Mouse (Mus musculus) midbrain, postnatal 0 days (tissue): Measurements from ENCODE around the gene Cyfip2. TPM values are rescaled to one million over a fixed set of nuclear protein-coding genes. Genes with fewer than 3 reads are reported as not detected.

Experiments used
- ATAC-seq: fragments of 200-750 bp; cut with Nextera tagmentation; 2 replicates; pipeline ENCODE4 v1.8.0; 2017; ENCODE audit warnings: moderate number of reproducible peaks, mild to moderate bottlenecking, moderate TSS enrichment, moderate library complexity; ENCODE audit not compliant: low FRiP score
- DNase-seq: peaks from one replicate; pipeline ENCODE4 v3.0.0-alpha.2; 2015; ENCODE audit warnings: low spot score
- H3K27ac ChIP-seq: fragments of 300-500 bp; sonication (generic); 2 replicates; pipeline ENCODE4 v1.5.1; 2014; ENCODE audit warnings: low read depth, mild to moderate bottlenecking, low read length, mixed read lengths
- H3K27me3 ChIP-seq: fragments of 300-500 bp; sonication (generic); 2 replicates; pipeline ENCODE4 v1.6.1; 2014; ENCODE audit warnings: low read length, control low read depth, mixed read lengths; ENCODE audit not compliant: insufficient read depth
- H3K36me3 ChIP-seq: fragments of 300-500 bp; sonication (generic); 2 replicates; pipeline ENCODE4 v1.6.1; 2014; ENCODE audit warnings: low read length, control low read depth, mixed read lengths; ENCODE audit not compliant: insufficient read depth
- H3K4me1 ChIP-seq: fragments of 300-500 bp; sonication (generic); 2 replicates; pipeline ENCODE4 v1.6.1; 2014; ENCODE audit warnings: mild to moderate bottlenecking, control low read depth, antibody characterized with exemption, low read length, mixed read lengths; ENCODE audit not compliant: insufficient read depth
- H3K4me2 ChIP-seq: fragments of 300-500 bp; sonication (generic); 2 replicates; pipeline ENCODE4 v1.6.1; 2014; ENCODE audit warnings: low read depth, mild to moderate bottlenecking, low read length, mixed read lengths; ENCODE audit not compliant: poor library complexity, severe bottlenecking
- H3K4me3 ChIP-seq: fragments of 300-500 bp; sonication (generic); 2 replicates; pipeline ENCODE4 v1.5.1; 2014; ENCODE audit warnings: low read depth, mild to moderate bottlenecking, low read length, moderate library complexity
- H3K9ac ChIP-seq: fragments of 300-500 bp; sonication (generic); replicated peaks from 2 replicates; pipeline ENCODE4 v1.6.1; 2014; ENCODE audit warnings: mild to moderate bottlenecking, low read length, moderate library complexity, mixed read lengths; ENCODE audit not compliant: poor library complexity, severe bottlenecking
- H3K9me3 ChIP-seq: fragments of 300-500 bp; sonication (generic); 2 replicates; pipeline ENCODE4 v1.6.1; 2016; ENCODE audit warnings: low read length, control low read depth
- CTCF ChIP-seq: IDR thresholded peaks from 2 replicates; pipeline ENCODE4 v1.5.1; 2016; ENCODE audit warnings: antibody characterized with exemption, mild to moderate bottlenecking
- WGBS: fragments of 180-500 bp; shearing (Covaris S2); extraction: QIAGEN DNeasy Blood & Tissue Kit; methylation state at CpG from one replicate; pipeline ENCODE4 v1.1.7; 2014; 5-methylcytosine and 5-hydroxymethylcytosine counted together
- polyA plus RNA-seq: library from polyadenylated mRNA; unstranded; fragments of >200 nt; fragmentation: Nextera tagmentation; extraction: Ambion mirVana; gene quantifications from 2 replicates; pipeline ENCODE4 v1.2.1, GENCODE M21; 2015
- total RNA-seq: library from RNA; depleted of rRNA; stranded (reverse); fragments of >200 nt; gene quantifications from 2 replicates; pipeline ENCODE4 v1.2.3, GENCODE M21; 2014

The Cyfip2 gene
- total and polyA plus RNA-seq, 2 experiments from 2014 or later: 83.7 to 133 TPM

DNA sequence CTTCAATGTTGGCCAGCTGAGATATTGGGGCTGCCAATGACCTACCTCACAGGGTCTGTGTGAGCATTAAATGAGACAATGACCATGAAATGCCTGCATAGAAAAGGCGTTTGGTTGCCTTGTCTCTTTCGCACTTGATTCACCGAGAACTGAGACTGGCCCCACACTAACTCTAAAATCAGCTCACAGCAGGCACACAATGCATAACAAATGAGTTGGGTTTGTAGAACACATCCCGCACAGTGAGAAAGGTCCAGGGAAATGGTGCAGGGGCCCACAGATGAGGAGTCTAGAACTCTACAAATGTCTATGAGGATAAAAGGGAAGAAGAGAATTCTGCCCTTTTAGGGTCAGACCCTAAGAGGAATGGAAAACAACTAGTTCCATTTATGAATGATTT lies 23.6 kb downstream of the Cyfip2 start:
- H3K4me3 ChIP-seq: no peak overlapping the region
- H3K27ac ChIP-seq: no peak overlapping the region
- no peak overlapping the region for H3K4me2 ChIP-seq
- 38% methylated on average over 4 of the region's 4 CpGs for WGBS
- H3K9ac ChIP-seq: no peak overlapping the region
- no peaks in the 10 kb centered on the region for H3K27me3 ChIP-seq
- DNase-seq (no peak), ATAC-seq (no peak)
- no peaks in the 10 kb centered on the region for H3K9me3 ChIP-seq
- H3K36me3 ChIP-seq: peaks cover 44% of the 10 kb centered on the region
- TF ChIP-seq CTCF: no peak
- H3K4me1 ChIP-seq: peaks cover 5% of the 10 kb centered on the region; the same call in 1 of the 2 replicates

DNA sequence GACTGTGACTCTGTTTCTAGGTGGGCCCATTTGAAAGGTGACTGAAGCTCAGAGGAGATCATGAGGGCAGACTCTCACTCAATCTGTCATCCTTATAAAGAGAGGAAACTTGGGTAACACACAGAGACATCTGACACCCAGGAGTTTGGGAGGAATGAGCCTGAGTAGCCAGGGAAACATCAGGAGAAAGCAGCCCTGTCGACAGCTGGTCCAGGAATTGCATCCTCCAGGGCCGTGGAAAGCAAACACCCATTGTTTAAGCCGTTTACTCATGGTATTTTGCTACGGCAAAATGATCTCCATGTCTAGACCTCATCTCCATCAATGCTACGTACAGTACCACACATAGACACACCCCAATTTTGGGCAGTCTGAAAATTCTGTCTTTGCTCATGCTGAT lies 24.6 kb downstream of the Cyfip2 start:
- Histone ChIP-seq H3K27me3 (no peaks in the 10 kb centered on the region), H3K36me3 (peaks cover 53% of the 10 kb centered on the region), H3K4me1 (peaks cover 5% of the 10 kb centered on the region; the same call in 1 of the 2 replicates), H3K27ac (no peak overlapping the region), H3K4me3 (no peak overlapping the region), H3K4me2 (no peak overlapping the region), H3K9ac (no peak overlapping the region), H3K9me3 (no peaks in the 10 kb centered on the region)
- DNase-seq (no peak), ATAC-seq (no peak)
- WGBS: 83% methylated on average over 5 of the region's 5 CpGs
- no peak for TF ChIP-seq CTCF

DNA sequence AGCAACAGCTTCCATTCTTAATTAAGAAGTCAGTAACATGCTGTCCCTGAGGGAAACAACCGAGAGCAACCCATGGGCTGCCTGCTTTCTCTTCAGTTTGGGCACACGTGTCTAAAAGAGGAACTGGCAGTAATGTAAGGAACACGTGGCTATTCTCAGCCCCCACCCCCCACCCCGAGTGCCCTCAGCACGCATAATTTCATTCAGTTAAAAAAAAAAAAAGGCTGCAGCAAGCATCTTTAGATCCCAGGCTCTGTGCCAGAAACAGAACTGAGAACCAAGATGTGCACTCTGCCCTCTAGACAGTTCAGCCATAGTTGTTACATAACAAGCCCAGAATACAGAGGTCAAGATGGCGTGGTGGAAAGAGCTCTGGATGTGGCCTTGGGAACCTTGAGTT lies 25.9 kb downstream of the Cyfip2 start:
- Histone ChIP-seq H3K27ac (no peak overlapping the region), H3K4me3 (no peak overlapping the region), H3K4me1 (peaks cover 5% of the 10 kb centered on the region; the same call in 1 of the 2 replicates), H3K9ac (no peak overlapping the region), H3K4me2 (no peak overlapping the region), H3K36me3 (peaks cover 66% of the 10 kb centered on the region), H3K27me3 (no peaks in the 10 kb centered on the region), H3K9me3 (no peaks in the 10 kb centered on the region)
- WGBS: 29% methylated on average over 6 of the region's 6 CpGs
- DNase-seq (peak; percentile 49), ATAC-seq (no peak)
- no peak for TF ChIP-seq CTCF

DNA sequence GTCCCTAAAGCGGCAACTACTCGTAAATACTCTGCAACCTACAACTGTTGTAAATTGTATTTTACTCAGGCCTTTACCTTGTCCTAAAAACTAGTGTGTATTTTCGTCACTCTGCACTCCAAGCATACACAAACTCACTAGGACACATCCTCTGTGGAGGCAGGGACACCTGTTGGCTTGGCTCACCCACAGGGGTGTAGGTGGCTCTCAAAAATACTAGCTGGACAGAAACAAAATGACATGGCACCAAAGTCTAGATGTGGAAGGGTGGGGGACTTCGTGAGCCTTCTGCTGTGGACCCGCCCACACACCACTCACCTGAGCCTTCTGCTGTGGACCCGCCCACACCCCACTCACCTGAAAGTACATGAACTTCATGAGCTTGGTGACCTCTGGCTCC lies 28.9 kb downstream of the Cyfip2 start:
- no peaks in the 10 kb centered on the region for H3K27me3 ChIP-seq
- H3K9me3 ChIP-seq: no peaks in the 10 kb centered on the region
- H3K4me1 ChIP-seq: no peaks in the 10 kb centered on the region
- H3K4me3 ChIP-seq: no peak overlapping the region
- H3K4me2 ChIP-seq: no peak overlapping the region
- DNase-seq: no peak
- WGBS: 95% methylated on average over 6 of the region's 6 CpGs
- ATAC-seq: no peak
- TF ChIP-seq CTCF: no peak
- no peak overlapping the region for H3K9ac ChIP-seq
- peaks cover 72% of the 10 kb centered on the region for H3K36me3 ChIP-seq
- H3K27ac ChIP-seq: no peak overlapping the region

DNA sequence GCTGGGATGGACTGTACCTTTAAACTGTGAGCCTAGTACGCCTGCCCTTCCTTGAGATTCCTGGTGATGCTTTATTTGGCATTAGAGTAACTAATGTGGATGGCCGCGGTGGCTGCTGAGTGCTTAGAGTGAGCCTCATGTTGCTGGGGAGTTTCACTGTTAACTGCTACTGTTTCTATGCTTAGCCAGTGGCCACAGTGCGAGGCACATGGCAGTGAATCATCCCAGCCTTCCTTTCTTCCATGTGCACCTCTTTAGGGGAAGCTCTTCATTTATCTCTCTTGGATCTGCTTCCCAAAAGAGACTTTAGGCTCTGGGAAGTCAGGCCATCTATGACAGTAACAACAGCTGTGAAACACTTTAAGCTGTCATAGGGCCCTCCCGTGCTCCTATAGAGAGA lies 30.0 kb downstream of the Cyfip2 start:
- DNase-seq: no peak
- H3K27me3 ChIP-seq: no peaks in the 10 kb centered on the region
- no peak overlapping the region for H3K27ac ChIP-seq
- H3K4me1 ChIP-seq: no peaks in the 10 kb centered on the region
- no peak overlapping the region for H3K4me2 ChIP-seq
- no peak overlapping the region for H3K9ac ChIP-seq
- no peak overlapping the region for H3K4me3 ChIP-seq
- TF ChIP-seq CTCF: no peak
- H3K9me3 ChIP-seq: no peaks in the 10 kb centered on the region
- peaks cover 75% of the 10 kb centered on the region for H3K36me3 ChIP-seq
- ATAC-seq: no peak
- 96% methylated on average over 5 of the region's 5 CpGs for WGBS

DNA sequence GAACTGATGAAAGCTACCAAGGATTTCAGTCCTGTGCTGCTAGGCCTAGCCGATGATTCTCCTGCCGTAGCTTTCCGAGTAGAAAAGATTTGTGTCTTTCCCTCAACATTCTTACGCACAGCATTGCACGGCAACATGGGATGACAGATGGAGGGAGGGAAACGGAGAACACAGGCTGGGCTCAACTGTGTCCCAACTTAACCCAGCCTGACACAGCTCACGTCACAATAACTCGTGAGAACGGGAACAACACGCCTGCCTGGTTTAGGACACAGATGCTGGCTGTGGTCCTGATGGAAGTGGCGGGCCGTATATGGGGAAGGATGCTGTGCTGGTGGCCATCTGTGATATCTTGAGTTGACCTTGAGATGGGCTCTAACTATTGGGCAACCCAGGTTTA lies 34.0 kb downstream of the Cyfip2 start:
- H3K4me2 ChIP-seq: no peak overlapping the region
- 86% methylated on average over 12 of the region's 12 CpGs for WGBS
- no peak for ATAC-seq

More for the DNA sequence above, 34.0 kb downstream of the Cyfip2 start:
- Histone ChIP-seq H3K9ac (no peak overlapping the region), H3K27ac (no peak overlapping the region), H3K4me1 (no peaks in the 10 kb centered on the region), H3K4me3 (no peak overlapping the region), H3K36me3 (peaks cover 86% of the 10 kb centered on the region), H3K27me3 (no peaks in the 10 kb centered on the region), H3K9me3 (no peaks in the 10 kb centered on the region)
- no peak for TF ChIP-seq CTCF
- DNase-seq: no peak
